Mouse (Mus musculus) layer of hippocampus, adult 18-20 months (tissue): ENCODE results near the gene Sergef. TPM values are rescaled to one million over a fixed set of nuclear protein-coding genes. Genes with fewer than 3 reads are reported as not detected.
A peak's percentile ranks its signal among the peaks of the same experiment; 100 is the strongest.

Experiments
- DNase-seq, 2 experiments: peaks; one replicate each; pipeline ENCODE4 v3.0.0; 2022; ENCODE audit warnings: low spot score in 2 of 2
- total RNA-seq, 2 experiments: library from RNA; stranded (reverse); gene quantifications; 2 replicates each; pipeline ENCODE4 v1.2.3; 2021

Gene Sergef
- total RNA-seq, 2 experiments from 2014 or later, result 47.9 to 50.8 TPM

- peak in 1 of 2 experiments; percentile 19 for DNase-seq
Measured at GRCm38 (mm10) chr7:46578091-46578490, 61.5 kb downstream of the Sergef start.

GRCm38 (mm10) chr7:46575897-46576296 lies 63.7 kb downstream of the Sergef start:
- no peak for DNase-seq

- DNase-seq, result no peak
Measured at GRCm38 (mm10) chr7:46572803-46573594, 66.6 kb downstream of the Sergef start.

GRCm38 (mm10) chr7:46569509-46569908 lies 70.1 kb downstream of the Sergef start:
- peak in 1 of 2 experiments; percentile 47 for DNase-seq

DNA sequence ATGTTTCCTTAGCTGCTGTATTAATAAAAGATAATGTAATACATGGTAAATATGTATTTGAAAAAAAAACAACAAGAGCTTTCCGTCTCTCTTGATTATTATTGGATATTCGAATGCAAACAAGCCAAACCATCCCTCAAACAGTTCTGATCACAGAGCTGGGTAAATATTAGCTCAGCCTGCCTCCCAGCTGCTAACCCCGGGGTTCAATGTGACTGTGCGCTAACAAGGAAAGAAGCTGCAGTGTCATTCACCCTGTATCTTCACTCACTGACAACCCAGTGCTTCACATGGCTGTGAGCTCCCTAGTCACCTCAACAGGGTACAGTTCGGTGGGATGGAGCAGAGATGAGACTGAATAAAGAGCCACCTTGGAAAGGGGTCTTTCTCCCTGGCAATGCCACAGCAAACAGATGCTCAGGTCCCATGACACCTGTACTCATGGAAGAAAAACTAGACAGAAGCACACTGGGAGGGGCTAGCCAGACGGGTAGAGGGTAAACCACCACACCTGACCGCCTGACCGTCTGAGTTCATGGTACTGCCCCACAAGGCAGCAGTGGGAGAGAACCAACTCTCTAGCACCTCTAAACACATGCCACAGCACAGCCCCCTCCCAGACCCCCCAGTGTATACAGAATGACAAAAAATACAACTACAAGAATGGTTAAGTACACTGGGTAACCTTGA lies 73.1 kb downstream of the Sergef start:
- DNase-seq, result no peak

- DNase-seq, result no peak
Measured at GRCm38 (mm10) chr7:46565374-46565773, 74.2 kb downstream of the Sergef start.

GRCm38 (mm10) chr7:46563801-46564200 lies 75.8 kb downstream of the Sergef start:
- DNase-seq, result no peak

DNA sequence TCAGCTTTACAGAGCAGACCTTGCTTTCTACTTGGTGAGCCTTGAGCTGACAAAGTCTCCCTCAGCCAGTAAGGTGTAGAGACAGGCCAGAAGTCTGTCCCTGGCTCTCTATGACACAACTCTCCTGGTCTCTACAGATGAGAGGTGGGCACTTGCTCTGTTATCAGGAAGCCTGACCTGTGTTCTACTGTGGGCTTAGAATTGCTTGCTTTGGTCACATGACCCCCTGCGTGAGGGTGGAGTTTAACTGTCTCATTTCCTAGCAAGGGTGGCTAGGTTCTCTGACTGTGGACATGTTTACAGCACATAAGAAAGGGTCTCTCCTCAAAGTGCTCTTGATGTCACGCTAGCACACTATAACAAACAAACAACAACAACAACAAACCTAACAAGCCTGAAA lies 79.5 kb downstream of the Sergef start:
- no peak for DNase-seq

DNA sequence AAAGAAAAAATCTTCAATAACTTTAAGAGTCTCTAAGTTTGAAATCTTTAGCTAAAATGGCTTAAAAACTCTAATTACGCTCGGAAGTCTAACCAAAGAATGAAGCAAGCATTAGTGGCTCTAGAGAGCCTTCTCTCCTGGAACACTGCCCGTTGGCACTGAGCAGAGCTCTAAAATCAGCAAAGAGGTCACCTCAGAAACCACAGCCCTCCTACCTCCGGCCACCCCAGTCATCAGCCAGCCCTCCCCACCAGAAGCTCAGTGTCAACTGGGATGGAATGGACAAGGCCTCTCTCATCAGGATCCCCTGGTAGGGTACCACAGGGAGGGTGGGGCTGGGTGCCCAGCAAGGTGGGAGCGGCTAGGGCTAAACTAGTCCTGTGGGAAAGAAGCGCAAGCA lies 80.0 kb downstream of the Sergef start:
- DNase-seq, result no peak

DNA sequence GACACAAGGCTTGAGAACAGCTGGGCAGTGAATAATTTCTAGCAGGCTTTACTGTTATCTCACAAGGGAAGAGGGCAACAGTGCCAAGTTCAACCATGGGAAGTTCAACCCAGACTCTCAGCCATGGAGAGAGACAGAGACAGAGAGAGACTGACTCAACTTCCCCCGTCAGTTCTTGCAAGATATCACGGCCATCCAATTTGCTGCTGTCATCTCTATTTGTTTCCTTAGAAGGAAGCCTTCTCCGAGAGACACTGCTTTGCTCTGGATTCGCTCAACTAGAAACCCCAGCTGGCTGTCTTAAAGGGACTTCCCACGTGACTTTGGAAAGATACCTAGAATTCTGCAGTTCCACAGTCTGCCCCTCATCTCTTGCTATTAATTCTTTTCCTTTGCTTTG lies 80.6 kb downstream of the Sergef start:
- no peak for DNase-seq

GRCm38 (mm10) chr7:46557996-46558395 lies 81.6 kb downstream of the Sergef start:
- DNase-seq, result no peak

DNA sequence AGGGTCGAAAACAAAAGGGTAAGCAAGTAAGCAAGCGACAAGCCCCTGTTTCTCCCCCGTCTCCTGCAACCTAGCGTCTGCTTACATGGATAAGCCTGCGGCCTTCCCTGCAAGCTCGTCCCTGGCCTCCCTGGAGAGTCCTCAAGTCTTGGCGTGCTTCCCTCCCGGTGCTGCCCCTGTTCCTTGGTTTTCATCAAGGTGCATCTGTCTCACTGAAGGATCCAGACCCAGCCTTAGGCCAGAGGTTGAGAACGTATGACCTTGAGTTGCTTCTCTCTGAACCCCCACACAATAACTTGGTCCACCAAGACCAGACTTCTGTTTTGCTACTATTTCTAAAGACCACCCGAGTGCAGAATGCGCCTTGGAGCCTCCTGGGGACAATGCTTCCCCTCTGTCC lies 82.2 kb downstream of the Sergef start:
- no peak for DNase-seq

DNA sequence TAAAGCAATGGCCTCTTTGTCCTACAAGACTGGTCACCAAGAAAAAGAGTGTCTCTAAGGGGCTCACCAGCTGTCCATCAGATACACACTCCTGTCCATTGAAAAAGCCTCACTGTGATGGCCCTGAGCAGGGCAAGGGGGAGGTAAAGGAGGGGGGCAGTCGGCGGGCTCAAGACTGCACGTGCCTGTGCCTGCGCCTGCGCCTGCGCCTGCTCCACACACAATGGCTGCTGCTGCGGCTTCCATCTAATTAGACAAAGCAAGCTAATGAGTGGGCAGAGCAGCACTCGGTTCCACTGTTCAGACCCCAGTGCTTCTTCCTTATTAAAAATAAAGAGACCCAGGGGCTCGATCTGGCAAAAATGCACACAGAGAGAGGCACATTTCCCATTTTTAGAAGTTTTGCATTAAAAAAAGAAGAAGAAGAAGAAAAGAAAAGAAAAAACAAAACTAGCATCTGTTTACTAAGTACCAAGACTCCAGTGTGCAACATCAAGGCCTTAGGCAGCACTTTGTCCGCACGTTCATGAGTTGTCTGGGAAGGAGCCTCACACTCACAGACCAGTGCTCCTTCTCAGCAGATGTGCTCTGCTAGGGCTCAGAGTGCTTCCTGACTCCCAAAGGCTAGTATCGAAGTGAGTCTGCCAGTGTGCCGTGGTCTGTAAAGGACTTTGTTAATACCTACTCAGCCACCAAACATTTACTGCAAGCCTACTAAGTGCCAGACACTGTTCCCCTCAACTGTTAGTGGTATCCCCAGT lies 83.1 kb downstream of the Sergef start:
- no peak for DNase-seq

GRCm38 (mm10) chr7:46555731-46556130 lies 83.9 kb downstream of the Sergef start:
- DNase-seq, result no peak

- no peak for DNase-seq
Measured at GRCm38 (mm10) chr7:46554855-46555254, 84.8 kb downstream of the Sergef start.

DNA sequence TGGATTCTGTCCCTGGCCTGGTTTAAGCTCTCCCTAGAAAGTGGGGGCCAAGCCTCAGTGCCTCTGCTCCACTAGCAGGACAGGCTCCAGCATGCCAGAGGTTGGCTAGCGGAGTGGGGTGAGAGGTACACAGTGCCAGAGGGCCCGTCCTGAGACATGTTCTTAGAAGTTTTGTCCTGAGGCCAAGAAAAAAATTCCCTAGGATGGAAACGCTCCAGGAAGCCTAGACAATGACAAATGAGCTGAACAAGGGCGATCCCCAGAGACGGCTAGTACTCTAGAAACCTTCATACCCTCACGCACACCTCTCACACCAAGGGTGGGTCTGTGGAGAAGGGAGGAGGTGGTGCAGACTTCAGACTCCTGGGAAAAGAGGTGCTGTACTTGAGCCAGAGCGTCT lies 85.6 kb downstream of the Sergef start:
- DNase-seq, result no peak

- DNase-seq, result no peak
Measured at GRCm38 (mm10) chr7:46551935-46552752, 87.5 kb downstream of the Sergef start.

DNA sequence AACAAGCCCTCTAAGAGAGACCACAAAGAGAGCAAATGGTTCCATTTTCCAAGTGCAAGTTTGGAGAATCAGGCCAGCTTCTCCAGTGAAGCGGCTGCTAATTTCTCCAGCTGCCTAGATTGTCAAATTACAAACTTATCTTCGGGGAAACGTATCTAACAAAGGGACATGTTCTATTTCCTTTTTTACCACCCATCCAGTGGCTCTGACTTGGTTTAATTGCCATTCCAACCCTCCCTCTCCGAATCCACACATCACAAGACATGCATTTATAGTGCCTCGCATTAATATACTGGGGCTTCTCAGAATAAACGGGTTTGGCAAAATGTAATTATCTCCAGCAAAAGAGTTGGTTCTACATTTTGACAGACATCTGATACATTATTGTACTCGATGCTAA lies 88.4 kb downstream of the Sergef start:
- no peak for DNase-seq

- no peak for DNase-seq
Measured at GRCm38 (mm10) chr7:46548124-46548523, 91.5 kb downstream of the Sergef start.

DNA sequence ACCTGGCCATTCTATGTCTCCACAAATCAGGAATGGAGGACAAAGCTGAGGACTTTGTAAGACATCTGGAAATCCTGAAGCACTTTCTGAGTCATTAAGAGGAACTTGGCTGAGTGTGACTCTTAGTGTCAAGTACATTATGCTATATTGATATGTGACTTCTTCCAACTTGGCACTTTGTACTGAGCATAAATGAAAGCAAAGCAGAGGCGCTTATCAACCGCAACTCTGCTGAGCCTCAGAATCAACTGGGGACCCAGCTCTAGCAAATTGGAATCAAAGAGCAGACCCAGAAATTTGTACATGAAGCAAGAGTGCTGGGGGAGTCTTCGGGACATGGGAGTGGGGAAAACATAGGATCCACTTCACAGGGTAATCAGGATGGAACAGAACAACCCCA lies 92.0 kb downstream of the Sergef start:
- DNase-seq, result no peak

GRCm38 (mm10) chr7:46546539-46546938 lies 93.1 kb downstream of the Sergef start:
- DNase-seq, result no peak
